Mouse (Mus musculus) testis, adult 2 months (tissue): ENCODE results near the gene Fahd2a. TPM values are rescaled to one million over a fixed set of nuclear protein-coding genes. Genes with fewer than 3 reads are reported as not detected.

ENCODE experiments used
- H3K27ac ChIP-seq: fragments of 200-500 bp; 2 replicates; pipeline ENCODE4 v1.5.1; 2012; ENCODE audit warnings: low read depth, low read length; ENCODE audit not compliant: control insufficient read depth, insufficient read depth
- H3K27me3 ChIP-seq: fragments of 200-500 bp; 2 replicates; pipeline ENCODE4 v1.6.1; 2012; ENCODE audit warnings: mild to moderate bottlenecking, low read length, moderate library complexity; ENCODE audit not compliant: control insufficient read depth, insufficient read depth
- H3K36me3 ChIP-seq: fragments of 200-500 bp; 2 replicates; pipeline ENCODE4 v1.6.1; 2012; ENCODE audit warnings: mild to moderate bottlenecking, low read length; ENCODE audit not compliant: control insufficient read depth, insufficient read depth
- H3K4me1 ChIP-seq: fragments of 200-500 bp; 2 replicates; pipeline ENCODE4 v1.6.1; 2012; ENCODE audit warnings: low read length; ENCODE audit not compliant: control insufficient read depth, insufficient read depth
- H3K4me3 ChIP-seq: fragments of 200-500 bp; 2 replicates; pipeline ENCODE4 v1.5.1; 2012; ENCODE audit warnings: low read depth, mild to moderate bottlenecking, low read length, moderate library complexity, mixed read lengths; ENCODE audit not compliant: control insufficient read depth
- CTCF ChIP-seq: fragments of 200-500 bp; IDR thresholded peaks from 2 replicates; pipeline ENCODE4 v1.5.1; 2012; ENCODE audit warnings: low read depth, mild to moderate bottlenecking, inconsistent platforms, low read length, moderate library complexity; ENCODE audit not compliant: control insufficient read depth, insufficient read depth, insufficient replicate concordance
- POLR2A ChIP-seq: fragments of 200-500 bp; IDR thresholded peaks from 2 replicates; pipeline ENCODE4 v1.6.1; 2012; ENCODE audit warnings: low read depth, mild to moderate bottlenecking, inconsistent platforms, low read length, moderate library complexity; ENCODE audit not compliant: control insufficient read depth
- polyA plus RNA-seq: library from polyadenylated mRNA; depleted of rRNA; stranded (reverse); fragments of >200 nt; gene quantifications from 2 replicates; pipeline ENCODE4 v1.2.3, GENCODE M21; 2012

The Fahd2a gene
- polyA plus RNA-seq, 1 experiment = 27.1 TPM

- no peak overlapping the region for H3K27ac ChIP-seq
- peaks cover 4% of the 10 kb centered on the region; the same call in 1 of the 2 replicates for H3K4me1 ChIP-seq
- no peaks in the 10 kb centered on the region for H3K27me3 ChIP-seq
- no peak; the same call in 1 of the 2 replicates for TF ChIP-seq CTCF
- TF ChIP-seq POLR2A = no peak
- no peaks in the 10 kb centered on the region; the same call in 1 of the 2 replicates for H3K36me3 ChIP-seq
- H3K4me3 ChIP-seq = no peak overlapping the region
These were observed 14.1 kb downstream of the Fahd2a start for GRCm38 (mm10) chr2:127430238-127430637.

DNA sequence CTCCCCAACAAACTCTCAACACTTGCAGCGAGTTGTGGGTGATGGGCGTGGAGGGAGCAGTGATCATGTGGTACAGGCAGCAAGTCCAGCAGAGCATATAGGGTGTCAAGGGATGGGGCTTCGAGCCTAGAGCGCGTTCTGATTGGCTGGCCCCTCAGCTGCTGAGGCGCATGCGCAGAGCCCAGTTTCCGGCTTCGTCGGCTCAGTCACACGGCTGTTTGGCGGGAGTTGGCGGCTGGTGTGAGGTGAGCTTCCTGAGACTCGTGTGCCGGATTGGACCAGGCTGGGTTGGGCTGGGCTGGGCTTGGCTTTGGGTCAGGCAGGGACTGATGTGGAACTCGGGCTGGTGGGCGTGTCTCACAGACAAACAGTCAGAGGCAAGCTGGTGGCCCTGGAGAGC, 19.4 kb downstream of the Fahd2a start, which contains the start of gene Gpat2:
Gpat2 (plus strand) TSS at position 223 of the 400 bp plus-strand sequence.
- Histone ChIP-seq H3K27me3 (no peaks in the 10 kb centered on the region), H3K36me3 (no peaks in the 10 kb centered on the region; the same call in 1 of the 2 replicates), H3K4me1 (peaks cover 9% of the 10 kb centered on the region), H3K27ac (peak within 1 kb of the TSS; percentile 95), H3K4me3 (peak within 1 kb of the TSS; percentile 99)
- TF ChIP-seq POLR2A (peak; percentile 80; the same call in 1 of the 2 replicates), CTCF (no peak)

DNA sequence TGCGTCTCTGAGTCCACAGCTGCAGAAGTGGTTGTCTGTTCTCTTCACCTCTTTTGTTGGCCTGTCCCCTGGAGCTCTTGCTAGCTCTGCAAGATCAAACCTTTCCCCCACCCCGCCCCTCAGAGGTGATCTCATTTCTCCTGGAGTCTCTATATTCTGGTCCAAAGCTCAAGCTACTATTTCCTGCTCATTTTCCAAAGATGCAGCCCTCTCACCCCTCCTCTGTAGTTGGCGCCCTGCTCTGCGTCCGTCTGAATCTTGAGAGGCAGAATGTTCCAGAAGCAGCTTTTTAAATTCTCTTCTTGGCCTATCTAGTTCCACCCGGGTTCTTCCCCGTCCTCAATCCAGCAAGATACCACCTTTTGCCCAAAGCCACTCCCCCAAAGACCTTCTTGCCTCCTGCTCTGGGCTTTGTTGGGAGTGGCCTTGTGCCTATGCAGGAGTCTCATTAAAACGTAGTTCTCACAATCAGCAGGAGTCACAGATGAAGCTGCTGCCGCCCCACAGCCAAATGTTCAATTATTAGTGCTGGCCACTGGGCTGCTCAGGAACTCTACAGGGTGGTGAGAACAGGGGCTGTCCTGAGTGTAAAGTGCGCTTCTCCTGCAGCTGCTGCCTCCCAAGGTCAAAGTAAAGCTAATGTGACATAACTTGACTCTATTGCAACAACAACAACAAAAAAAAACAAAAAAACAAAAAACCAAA, 25.9 kb downstream of the Fahd2a start:
- no peak for TF ChIP-seq CTCF
- Histone ChIP-seq H3K27me3 (no peaks in the 10 kb centered on the region), H3K4me3 (no peak overlapping the region), H3K27ac (no peak overlapping the region), H3K36me3 (no peaks in the 10 kb centered on the region), H3K4me1 (no peaks in the 10 kb centered on the region; the same call in 1 of the 2 replicates)

DNA sequence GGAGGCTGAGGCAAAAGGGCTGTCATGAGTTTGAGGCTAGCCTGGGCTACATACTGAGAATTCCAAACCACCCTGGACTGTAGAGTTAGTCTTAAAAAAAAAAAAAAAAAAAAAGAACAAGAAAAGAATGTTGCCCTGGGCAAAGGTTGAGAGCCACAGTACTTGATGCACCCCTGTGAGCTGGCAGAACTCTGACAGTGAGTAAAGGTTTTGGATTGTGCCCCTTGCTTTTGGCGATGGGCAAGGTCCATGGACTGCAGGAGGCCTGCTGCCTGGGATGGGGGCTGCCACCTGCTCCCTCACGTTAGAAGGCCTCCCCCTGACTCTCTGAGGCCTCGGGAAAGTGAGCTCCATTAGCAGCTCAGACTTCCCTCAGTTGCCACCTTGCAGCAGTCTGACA, 27.7 kb downstream of the Fahd2a start:
- no peak overlapping the region for H3K27ac ChIP-seq
- TF ChIP-seq POLR2A = no peak
- TF ChIP-seq CTCF = no peak
- H3K27me3 ChIP-seq = no peaks in the 10 kb centered on the region
- H3K4me3 ChIP-seq = no peak overlapping the region
- H3K4me1 ChIP-seq = no peaks in the 10 kb centered on the region; the same call in 1 of the 2 replicates
- no peaks in the 10 kb centered on the region for H3K36me3 ChIP-seq

DNA sequence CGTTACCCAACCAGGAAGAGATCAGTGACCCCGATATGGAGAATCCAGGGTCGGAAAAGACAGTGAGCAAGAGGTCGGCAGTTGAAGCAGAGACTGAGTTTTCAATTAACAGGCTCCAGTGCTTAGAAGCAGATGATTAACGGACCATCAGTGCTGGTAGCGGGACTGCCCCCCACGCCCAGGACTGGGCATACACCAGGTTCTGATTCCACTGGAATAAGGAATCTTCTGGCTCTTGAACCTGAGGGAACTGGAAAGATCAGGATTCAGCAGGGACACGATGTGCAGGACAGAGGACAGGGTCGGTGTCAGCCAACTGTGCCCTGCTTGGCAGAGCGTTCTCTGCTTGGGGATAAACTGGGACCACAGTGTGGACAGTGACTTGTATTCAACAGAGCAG, 28.6 kb downstream of the Fahd2a start:
- Histone ChIP-seq H3K4me1 (no peaks in the 10 kb centered on the region; the same call in 1 of the 2 replicates), H3K4me3 (no peak overlapping the region), H3K36me3 (no peaks in the 10 kb centered on the region), H3K27ac (no peak overlapping the region), H3K27me3 (no peaks in the 10 kb centered on the region)
- TF ChIP-seq CTCF (no peak), POLR2A (no peak)

GRCm38 (mm10) chr2:127411126-127411525, 33.2 kb downstream of the Fahd2a start:
- no peak overlapping the region for H3K27ac ChIP-seq
- H3K4me3 ChIP-seq = no peak overlapping the region
- TF ChIP-seq CTCF = no peak
- TF ChIP-seq POLR2A = no peak
- H3K4me1 ChIP-seq = no peaks in the 10 kb centered on the region; the same call in 1 of the 2 replicates
- H3K36me3 ChIP-seq = no peaks in the 10 kb centered on the region
- H3K27me3 ChIP-seq = no peaks in the 10 kb centered on the region

GRCm38 (mm10) chr2:127398738-127399137, 45.6 kb downstream of the Fahd2a start:
- H3K4me3 ChIP-seq = no peak overlapping the region
- TF ChIP-seq POLR2A (no peak), CTCF (no peak)
- no peak overlapping the region for H3K27ac ChIP-seq
- no peaks in the 10 kb centered on the region for H3K36me3 ChIP-seq
- no peaks in the 10 kb centered on the region for H3K27me3 ChIP-seq
- no peaks in the 10 kb centered on the region for H3K4me1 ChIP-seq
